Mouse (Mus musculus): ENCODE data around the gene Ccdc187. TPM values are rescaled to one million over a fixed set of nuclear protein-coding genes. Genes with fewer than 3 reads are reported as not detected.

Ccdc187 gene
- total RNA-seq, 1 experiment: 0.18 TPM

GRCm38 (mm10) chr2:26202849-26203475, 91.4 kb downstream of the Ccdc187 start:
- TF ChIP-seq ZNF384 (IDR thresholded peaks at IDR 0.05; ENCODE audit: low read depth, low read length): no peak
- TF ChIP-seq MAFK (IDR thresholded peaks at IDR 0.05; ENCODE audit: insufficient read depth, low read depth, low read length): no peak
- TF ChIP-seq HCFC1 (IDR thresholded peaks at IDR 0.05; ENCODE audit: borderline replicate concordance, insufficient read depth, low read length): no peak
- no peak for TF ChIP-seq CHD2 (IDR thresholded peaks at IDR 0.05; ENCODE audit: low read depth, low read length)
- TF ChIP-seq ZC3H11A (IDR thresholded peaks at IDR 0.05; ENCODE audit: borderline replicate concordance, low read depth, low read length): no peak
- Histone ChIP-seq H3K27ac (ENCODE audit: insufficient read depth, low read depth, low read length, poor library complexity, severe bottlenecking) (no peak overlapping the region), H3K4me3 (ENCODE audit: insufficient read depth in 1 of 2, low read depth in 1 of 2, low read length in 2 of 2, poor library complexity in 1 of 2, severe bottlenecking in 1 of 2) (peak overlapping the region; percentile 27 to 60; a peak in 3 of 4 replicates), H3K36me3 (ENCODE audit: control insufficient read depth, insufficient read depth, low read length, poor library complexity, severe bottlenecking) (no peaks in the 10 kb centered on the region), H3K9ac (ENCODE audit: insufficient read depth, low read depth, low read length, poor library complexity, severe bottlenecking) (no peak overlapping the region), H3K9me3 (ENCODE audit: control insufficient read depth, insufficient read depth, low read depth, low read length) (no peaks in the 10 kb centered on the region), H3K4me1 (ENCODE audit: control insufficient read depth in 2 of 2, insufficient read depth in 2 of 2, low read length in 2 of 2, poor library complexity in 1 of 2) (peaks cover 0 to 7% of the 10 kb centered on the region in 2 experiments; a peak in 1 of 4 replicates)
- peak; percentile 41 for DNase-seq (ENCODE audit: low read depth, low spot score)
- in situ Hi-C loops (cut with MboI; ENCODE audit: low sequenced_read_pairs in 2 of 2, unreplicated experiment in 2 of 2): no loop called here

DNA sequence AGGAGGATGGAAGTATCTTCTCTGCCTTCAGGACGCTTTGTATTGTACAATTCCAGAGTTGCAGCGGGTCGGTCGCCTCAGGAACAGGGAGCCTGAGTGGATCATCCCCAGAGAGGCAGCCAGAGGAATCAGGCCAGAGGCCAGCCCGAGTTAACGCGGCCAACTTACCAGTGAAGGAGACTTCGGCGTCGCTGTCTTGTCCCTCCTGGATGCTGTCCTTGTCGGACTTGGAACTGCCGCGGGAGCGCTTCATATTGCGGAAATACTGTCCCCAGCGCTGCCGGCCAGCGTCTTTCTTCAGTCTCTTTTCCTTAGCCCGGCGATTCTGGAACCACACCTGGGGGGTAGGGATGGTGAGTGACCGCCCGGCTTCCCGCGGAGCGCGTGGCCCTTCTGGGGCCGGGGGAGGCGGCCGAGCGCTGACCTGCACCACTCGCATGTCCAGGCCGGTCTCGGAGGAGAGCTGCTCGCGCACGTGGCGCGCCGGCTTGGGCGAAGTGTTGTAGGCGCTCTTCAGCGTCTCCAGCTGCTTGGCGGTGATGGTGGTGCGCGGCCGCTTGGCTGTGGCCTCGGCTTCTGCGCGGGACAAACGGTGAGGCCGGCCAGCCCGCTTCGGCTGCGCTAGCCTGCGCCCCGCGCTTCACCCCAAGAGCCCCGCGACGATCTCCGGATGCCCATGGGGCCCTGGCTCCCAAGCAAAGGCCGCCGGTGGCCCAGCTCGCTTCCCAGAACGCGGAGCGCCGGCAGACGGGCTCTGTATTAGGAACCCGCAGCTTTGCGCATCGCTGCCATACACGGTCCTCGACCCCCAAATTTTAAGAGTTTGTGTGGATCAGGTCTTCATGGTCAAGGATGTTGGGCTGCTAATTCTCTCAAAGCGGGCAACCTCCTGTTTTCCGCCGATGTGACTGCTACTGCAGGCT, 92.2 kb downstream of the Ccdc187 start:
- TF ChIP-seq CHD2 (IDR thresholded peaks at IDR 0.05; ENCODE audit: low read depth, low read length) (no peak), ZC3H11A (IDR thresholded peaks at IDR 0.05; ENCODE audit: borderline replicate concordance, low read depth, low read length) (no peak), ZNF384 (IDR thresholded peaks at IDR 0.05; ENCODE audit: low read depth, low read length) (no peak), MAFK (IDR thresholded peaks at IDR 0.05; ENCODE audit: insufficient read depth, low read depth, low read length) (no peak), HCFC1 (IDR thresholded peaks at IDR 0.05; ENCODE audit: borderline replicate concordance, insufficient read depth, low read length) (no peak)
- Histone ChIP-seq H3K36me3 (ENCODE audit: control insufficient read depth, insufficient read depth, low read length, poor library complexity, severe bottlenecking) (no peaks in the 10 kb centered on the region), H3K9me3 (ENCODE audit: control insufficient read depth, insufficient read depth, low read depth, low read length) (no peaks in the 10 kb centered on the region), H3K4me1 (ENCODE audit: control insufficient read depth in 2 of 2, insufficient read depth in 2 of 2, low read length in 2 of 2, poor library complexity in 1 of 2) (peaks cover 0 to 7% of the 10 kb centered on the region in 2 experiments; a peak in 2 of 4 replicates), H3K27ac (ENCODE audit: insufficient read depth, low read depth, low read length, poor library complexity, severe bottlenecking) (no peak overlapping the region), H3K4me3 (ENCODE audit: insufficient read depth in 1 of 2, low read depth in 1 of 2, low read length in 2 of 2, poor library complexity in 1 of 2, severe bottlenecking in 1 of 2) (peak overlapping the region; percentile 27 to 60; a peak in 3 of 4 replicates), H3K9ac (ENCODE audit: insufficient read depth, low read depth, low read length, poor library complexity, severe bottlenecking) (0 out of 2 replicates have a peak overlapping the region, but pooled peaks have one; percentile 18)
- in situ Hi-C loops (cut with MboI; ENCODE audit: low sequenced_read_pairs in 2 of 2, unreplicated experiment in 2 of 2): no loop called here
- DNase-seq (ENCODE audit: low read depth, low spot score): no peak

- DNase-seq (ENCODE audit: low read depth, low spot score): no peak
- peak overlapping the region in 1 of 2 experiments; percentile 44; a peak in 1 of 4 replicates for H3K4me3 ChIP-seq (ENCODE audit: insufficient read depth in 1 of 2, low read depth in 1 of 2, low read length in 2 of 2, poor library complexity in 1 of 2, severe bottlenecking in 1 of 2)
- H3K27ac ChIP-seq (ENCODE audit: insufficient read depth, low read depth, low read length, poor library complexity, severe bottlenecking): no peak overlapping the region
- no peak overlapping the region for H3K9ac ChIP-seq (ENCODE audit: insufficient read depth, low read depth, low read length, poor library complexity, severe bottlenecking)
- TF ChIP-seq MAFK (IDR thresholded peaks at IDR 0.05; ENCODE audit: insufficient read depth, low read depth, low read length): no peak
- TF ChIP-seq ZC3H11A (IDR thresholded peaks at IDR 0.05; ENCODE audit: borderline replicate concordance, low read depth, low read length): no peak
- TF ChIP-seq ZNF384 (IDR thresholded peaks at IDR 0.05; ENCODE audit: low read depth, low read length): no peak
- TF ChIP-seq HCFC1 (IDR thresholded peaks at IDR 0.05; ENCODE audit: borderline replicate concordance, insufficient read depth, low read length): no peak
- no peak for TF ChIP-seq CHD2 (IDR thresholded peaks at IDR 0.05; ENCODE audit: low read depth, low read length)
- no peaks in the 10 kb centered on the region for H3K9me3 ChIP-seq (ENCODE audit: control insufficient read depth, insufficient read depth, low read depth, low read length)
- no peaks in the 10 kb centered on the region for H3K36me3 ChIP-seq (ENCODE audit: control insufficient read depth, insufficient read depth, low read length, poor library complexity, severe bottlenecking)
- in situ Hi-C loops (cut with MboI; ENCODE audit: low sequenced_read_pairs in 2 of 2, unreplicated experiment in 2 of 2): no loop called here
- peaks cover 0 to 19% of the 10 kb centered on the region in 2 experiments; a peak in 2 of 4 replicates for H3K4me1 ChIP-seq (ENCODE audit: control insufficient read depth in 2 of 2, insufficient read depth in 2 of 2, low read length in 2 of 2, poor library complexity in 1 of 2)
These were observed 95.9 kb downstream of the Ccdc187 start for GRCm38 (mm10) chr2:26198488-26198887.

GRCm38 (mm10) chr2:26194552-26195339, 99.6 kb downstream of the Ccdc187 start:
- Histone ChIP-seq H3K27ac (ENCODE audit: insufficient read depth, low read depth, low read length, poor library complexity, severe bottlenecking) (no peak overlapping the region), H3K36me3 (ENCODE audit: control insufficient read depth, insufficient read depth, low read length, poor library complexity, severe bottlenecking) (no peaks in the 10 kb centered on the region), H3K9ac (ENCODE audit: insufficient read depth, low read depth, low read length, poor library complexity, severe bottlenecking) (no peak overlapping the region), H3K4me1 (ENCODE audit: control insufficient read depth in 2 of 2, insufficient read depth in 2 of 2, low read length in 2 of 2, poor library complexity in 1 of 2) (peaks cover 0 to 12% of the 10 kb centered on the region in 2 experiments; a peak in 2 of 4 replicates), H3K4me3 (ENCODE audit: insufficient read depth in 1 of 2, low read depth in 1 of 2, low read length in 2 of 2, poor library complexity in 1 of 2, severe bottlenecking in 1 of 2) (no peak overlapping the region), H3K9me3 (ENCODE audit: control insufficient read depth, insufficient read depth, low read depth, low read length) (no peaks in the 10 kb centered on the region)
- in situ Hi-C loops (cut with MboI; ENCODE audit: low sequenced_read_pairs in 2 of 2, unreplicated experiment in 2 of 2): no loop called here
- no peak for DNase-seq (ENCODE audit: low read depth, low spot score)
- TF ChIP-seq MAFK (IDR thresholded peaks at IDR 0.05; ENCODE audit: insufficient read depth, low read depth, low read length): no peak
- TF ChIP-seq ZNF384 (IDR thresholded peaks at IDR 0.05; ENCODE audit: low read depth, low read length): no peak
- no peak for TF ChIP-seq CHD2 (IDR thresholded peaks at IDR 0.05; ENCODE audit: low read depth, low read length)
- TF ChIP-seq ZC3H11A (IDR thresholded peaks at IDR 0.05; ENCODE audit: borderline replicate concordance, low read depth, low read length): no peak
- TF ChIP-seq HCFC1 (IDR thresholded peaks at IDR 0.05; ENCODE audit: borderline replicate concordance, insufficient read depth, low read length): no peak

Other genes with a start within 250 kb of the Ccdc187 start
- gene Nacc2, start 171.3 kb downstream of the Ccdc187 start, total RNA-seq (2012; rRNA removed): 4.8 and 6.0 TPM in 2 replicates
- gene Lhx3, start 86.3 kb downstream of the Ccdc187 start, total RNA-seq (2012; rRNA removed): 0.13 TPM in 1 of 2 replicates, not detected in the other
- 32.0 and 59.7 TPM in 2 replicates for gene Qsox2, start 57.0 kb downstream of the Ccdc187 start, total RNA-seq (2012; rRNA removed)
- 9.4 and 13.9 TPM in 2 replicates for gene Gpsm1, start 21.0 kb upstream of the Ccdc187 start, total RNA-seq (2012; rRNA removed)
- gene Dnlz, start 57.6 kb upstream of the Ccdc187 start, total RNA-seq (2012; rRNA removed): 6.8 and 8.0 TPM in 2 replicates
- gene Card9, start 66.4 kb upstream of the Ccdc187 start, total RNA-seq (2012; rRNA removed): 0.76 and 1.6 TPM in 2 replicates
- gene Snapc4, start 86.1 kb upstream of the Ccdc187 start, total RNA-seq (2012; rRNA removed): 79.2 and 128 TPM in 2 replicates
- gene Entr1, start 94.8 kb upstream of the Ccdc187 start, total RNA-seq (2012; rRNA removed): 87.8 and 90.4 TPM in 2 replicates
- gene Pmpca, start 94.8 kb upstream of the Ccdc187 start, total RNA-seq (2012; rRNA removed): 133 and 149 TPM in 2 replicates
- 10.4 and 13.6 TPM in 2 replicates for gene Inpp5e, start 114.6 kb upstream of the Ccdc187 start, total RNA-seq (2012; rRNA removed)
- 47.3 and 62.5 TPM in 2 replicates for gene Sec16a, start 150.7 kb upstream of the Ccdc187 start, total RNA-seq (2012; rRNA removed)
- gene Notch1, start 222.1 kb upstream of the Ccdc187 start, total RNA-seq (2012; rRNA removed): 34.9 and 77.8 TPM in 2 replicates